Mouse (Mus musculus) frontal cortex, adult 2 months (tissue): ENCODE data around the gene Klf4. TPM values are rescaled to one million over a fixed set of nuclear protein-coding genes. Genes with fewer than 3 reads are reported as not detected.

ENCODE experiments used
- polyA plus RNA-seq: library from polyadenylated mRNA; depleted of rRNA; stranded (reverse); fragments of >200 nt; gene quantifications from 2 replicates; pipeline ENCODE4 v1.2.3, GENCODE M21; 2012; rRNA removed

The Klf4 gene
- polyA plus RNA-seq, 1 experiment = 4.9 TPM

Other genes with a start within 250 kb of the Klf4 start
- gene Rad23b, start 182.4 kb downstream of the Klf4 start, polyA plus RNA-seq = 112 and 125 TPM in 2 replicates